Mouse (Mus musculus) cerebellum, adult 2 months (tissue): ENCODE data around the gene Creb3l2.

Source experiments
- CTCF ChIP-seq: fragments of 200-500 bp; IDR thresholded peaks from 2 replicates; pipeline ENCODE4 v1.5.1; 2011; ENCODE audit warnings: low read depth, mild to moderate bottlenecking, control low read depth, low read length, moderate library complexity, borderline replicate concordance; ENCODE audit not compliant: insufficient read depth
- POLR2A ChIP-seq: fragments of 200-500 bp; IDR thresholded peaks from 2 replicates; pipeline ENCODE4 v1.6.1; 2011; ENCODE audit warnings: low read length, control low read depth, borderline replicate concordance; ENCODE audit not compliant: insufficient read depth

- no peak for TF ChIP-seq CTCF
- TF ChIP-seq POLR2A: no peak
Observed at GRCm38 (mm10) chr6:37286134-37286533, 155.8 kb downstream of the Creb3l2 start.
